Mouse (Mus musculus) forebrain, embryonic 10.5 days (tissue): ENCODE measurements around the gene Mrpl4. TPM values are rescaled to one million over a fixed set of nuclear protein-coding genes. Genes with fewer than 3 reads are reported as not detected.

Experiments used
- DNase-seq: peaks from one replicate; pipeline ENCODE4 v3.0.0-alpha.2; 2017; ENCODE audit warnings: low spot score; ENCODE audit errors: extremely low spot score
- H3K27ac ChIP-seq: fragments of 300-500 bp; sonication (generic); 2 replicates; pipeline ENCODE4 v1.5.1; 2016; ENCODE audit warnings: mild to moderate bottlenecking
- H3K27me3 ChIP-seq: fragments of 300-500 bp; sonication (generic); 2 replicates; pipeline ENCODE4 v1.6.1; 2016; ENCODE audit warnings: mild to moderate bottlenecking; ENCODE audit not compliant: poor library complexity, severe bottlenecking
- H3K36me3 ChIP-seq: fragments of 300-500 bp; sonication (generic); replicated peaks from 2 replicates; pipeline ENCODE4 v1.6.1; 2016; ENCODE audit warnings: mild to moderate bottlenecking, moderate library complexity
- H3K4me1 ChIP-seq: fragments of 300-500 bp; sonication (generic); 2 replicates; pipeline ENCODE4 v1.6.1; 2016
- H3K4me3 ChIP-seq: fragments of 300-500 bp; sonication (generic); 2 replicates; pipeline ENCODE4 v1.5.1; 2016; ENCODE audit warnings: mild to moderate bottlenecking, moderate library complexity
- H3K9me3 ChIP-seq: fragments of 300-500 bp; sonication (generic); 2 replicates; pipeline ENCODE4 v1.6.1; 2016; ENCODE audit warnings: mild to moderate bottlenecking, moderate library complexity
- WGBS: fragments of 180-500 bp; shearing (Covaris S2); methylation state at CpG from one replicate; pipeline ENCODE4 v1.1.7; 2016; 5-methylcytosine and 5-hydroxymethylcytosine counted together
- polyA plus RNA-seq: library from polyadenylated mRNA; unstranded; fragments of >200 nt; fragmentation: Nextera tagmentation; extraction: Ambion mirVana; gene quantifications from 2 replicates; pipeline ENCODE4 v1.2.1, GENCODE M21; 2016

The Mrpl4 gene
- polyA plus RNA-seq, 1 experiment from 2014 or later, result 154 TPM

- Histone ChIP-seq H3K36me3 (peaks cover 3% of the 10 kb centered on the region; the same call in 1 of the 2 replicates), H3K27me3 (peaks cover 10% of the 10 kb centered on the region), H3K9me3 (no peaks in the 10 kb centered on the region), H3K27ac (peak overlapping the region; percentile 89), H3K4me1 (peaks cover 66% of the 10 kb centered on the region), H3K4me3 (peak overlapping the region; percentile 85)
- WGBS, result under 1% methylated on average over 45 of the region's 45 CpGs
- peak; percentile 66 for DNase-seq
These were observed 26.9 kb upstream of the Mrpl4 start for GRCm38 (mm10) chr9:20975431-20976215.

GRCm38 (mm10) chr9:20976216-20976960, 26.1 kb upstream of the Mrpl4 start, which contains the start of gene S1pr2:
Gene S1pr2 (minus strand): TSS chr9:20976781.
- peak within 1 kb of the TSS; percentile 89 for H3K27ac ChIP-seq
- H3K9me3 ChIP-seq, result no peaks in the 10 kb centered on the region
- H3K4me1 ChIP-seq, result peaks cover 63% of the 10 kb centered on the region
- no peaks in the 10 kb centered on the region for H3K36me3 ChIP-seq
- DNase-seq, result peak; percentile 84
- WGBS, result under 1% methylated on average over 47 of the region's 47 CpGs
- peaks cover 10% of the 10 kb centered on the region for H3K27me3 ChIP-seq
- H3K4me3 ChIP-seq, result peak within 1 kb of the TSS; percentile 85

- Histone ChIP-seq H3K27ac (peak overlapping the region; percentile 89), H3K4me1 (peaks cover 56% of the 10 kb centered on the region), H3K9me3 (no peaks in the 10 kb centered on the region), H3K4me3 (peak overlapping the region; percentile 85), H3K27me3 (peaks cover 10% of the 10 kb centered on the region), H3K36me3 (no peaks in the 10 kb centered on the region)
- DNase-seq, result no peak
- 2% methylated on average over 4 of the region's 4 CpGs for WGBS
These were observed 25.4 kb upstream of the Mrpl4 start for GRCm38 (mm10) chr9:20976961-20977689.

DNA sequence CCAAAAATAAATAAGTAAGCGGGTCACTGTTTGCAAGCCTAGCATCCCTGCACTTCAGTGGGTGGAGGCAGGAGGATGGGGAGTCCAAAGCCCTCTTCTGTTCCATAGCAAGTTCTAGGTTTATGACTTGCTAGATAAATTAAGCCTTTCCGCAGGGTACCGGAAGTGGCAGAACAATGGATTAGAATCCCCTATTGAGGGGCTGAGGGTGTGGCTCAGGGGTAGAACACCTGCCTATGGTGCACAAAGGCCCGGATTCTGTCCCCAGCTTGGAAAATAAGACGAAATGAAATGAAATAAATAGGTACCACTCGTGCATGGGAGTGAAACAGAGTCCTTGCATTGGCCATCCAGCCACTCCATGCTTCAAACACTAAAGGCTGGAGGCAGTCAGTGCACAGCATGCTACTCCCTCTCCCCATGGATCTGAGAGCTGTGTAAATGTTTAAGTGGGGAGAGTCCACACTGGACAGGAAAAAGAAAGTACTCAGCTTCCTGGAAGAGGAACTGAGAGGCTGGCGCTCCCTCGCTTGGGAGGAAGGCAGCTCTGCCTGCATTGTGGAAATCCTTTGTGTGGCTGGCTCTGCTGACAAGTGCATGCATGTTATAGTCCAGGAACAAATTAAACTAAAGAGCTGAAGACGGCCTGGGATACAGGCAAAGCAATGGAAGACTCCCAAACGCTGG, 24.0 kb upstream of the Mrpl4 start:
- peaks cover 47% of the 10 kb centered on the region for H3K4me1 ChIP-seq

GRCm38 (mm10) chr9:20979181-20979580, 23.4 kb upstream of the Mrpl4 start:
- H3K4me1 ChIP-seq, result peaks cover 43% of the 10 kb centered on the region
- H3K9me3 ChIP-seq, result no peaks in the 10 kb centered on the region
- WGBS, result 71% methylated on average over 5 of the region's 5 CpGs
- no peaks in the 10 kb centered on the region for H3K36me3 ChIP-seq
- no peak overlapping the region for H3K4me3 ChIP-seq
- DNase-seq, result no peak
- H3K27me3 ChIP-seq, result peaks cover 10% of the 10 kb centered on the region
- no peak overlapping the region for H3K27ac ChIP-seq

More for the DNA sequence above, 24.0 kb upstream of the Mrpl4 start:
- 68% methylated on average over 10 of the region's 10 CpGs for WGBS
- no peak for DNase-seq
- Histone ChIP-seq H3K4me3 (no peak overlapping the region), H3K27me3 (peaks cover 10% of the 10 kb centered on the region), H3K27ac (no peak overlapping the region), H3K9me3 (no peaks in the 10 kb centered on the region), H3K36me3 (no peaks in the 10 kb centered on the region)

DNA sequence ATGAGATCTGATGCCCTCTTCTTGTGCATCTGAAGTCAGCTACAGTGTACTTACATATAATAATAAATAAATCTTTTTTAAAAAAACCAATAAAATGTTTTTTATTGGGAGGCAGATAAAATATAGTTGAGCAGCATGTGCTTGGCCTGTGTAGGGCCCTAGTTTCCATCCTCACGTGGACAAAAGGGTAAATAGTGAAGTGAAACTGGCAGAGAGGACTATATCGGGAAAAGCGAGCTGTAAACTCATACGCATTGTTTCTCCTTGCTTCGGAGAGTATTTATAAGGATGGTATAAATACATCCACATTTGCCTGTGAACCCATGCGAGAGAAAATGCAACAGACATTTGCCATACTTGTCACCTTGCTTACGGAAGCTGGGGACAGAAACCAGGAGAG, 22.8 kb upstream of the Mrpl4 start:
- Histone ChIP-seq H3K4me1 (peaks cover 38% of the 10 kb centered on the region), H3K9me3 (no peaks in the 10 kb centered on the region), H3K27ac (no peak overlapping the region), H3K27me3 (peaks cover 5% of the 10 kb centered on the region), H3K36me3 (no peaks in the 10 kb centered on the region), H3K4me3 (no peak overlapping the region)
- DNase-seq, result no peak
- 94% methylated on average over 7 of the region's 7 CpGs for WGBS

DNA sequence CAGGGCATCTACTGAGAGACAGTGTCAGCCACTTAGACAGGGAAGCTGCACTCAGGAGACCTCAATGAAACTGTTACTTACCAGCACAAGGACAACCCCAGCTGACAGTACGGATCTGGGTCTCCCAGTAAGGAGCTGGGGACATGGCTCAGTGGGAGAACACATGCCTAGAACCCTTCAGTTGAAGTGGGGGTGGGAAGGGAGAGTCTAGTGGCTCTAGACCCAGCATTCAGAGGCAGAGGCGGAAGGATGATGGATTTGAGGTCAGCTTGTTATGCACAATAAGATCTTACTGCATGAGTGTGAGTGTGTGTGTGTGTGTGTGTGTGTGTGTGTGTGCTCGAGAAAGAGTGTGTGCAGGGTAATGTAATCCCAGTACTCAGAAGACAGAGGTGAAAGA, 20.4 kb upstream of the Mrpl4 start:
- Histone ChIP-seq H3K36me3 (no peaks in the 10 kb centered on the region), H3K4me1 (peaks cover 16% of the 10 kb centered on the region), H3K27ac (no peak overlapping the region), H3K27me3 (0 out of 2 replicates have a peak, but pooled peaks cover 5% of the 10 kb centered on the region), H3K9me3 (no peaks in the 10 kb centered on the region), H3K4me3 (no peak overlapping the region)
- WGBS, result 77% methylated on average over 3 of the region's 3 CpGs
- DNase-seq, result no peak

- Histone ChIP-seq H3K4me1 (peaks cover 15% of the 10 kb centered on the region), H3K4me3 (no peak overlapping the region), H3K27ac (no peak overlapping the region), H3K27me3 (peaks cover 10% of the 10 kb centered on the region; the same call in 1 of the 2 replicates), H3K36me3 (no peaks in the 10 kb centered on the region), H3K9me3 (no peaks in the 10 kb centered on the region)
- 65% methylated on average over 5 of the region's 5 CpGs for WGBS
- DNase-seq, result no peak
These were observed 19.4 kb upstream of the Mrpl4 start for GRCm38 (mm10) chr9:20983169-20983568.

- no peak overlapping the region for H3K27ac ChIP-seq
- DNase-seq, result no peak
- 69% methylated on average over 15 of the region's 15 CpGs for WGBS
These were observed 15.4 kb upstream of the Mrpl4 start for GRCm38 (mm10) chr9:20986952-20987686.

DNA sequence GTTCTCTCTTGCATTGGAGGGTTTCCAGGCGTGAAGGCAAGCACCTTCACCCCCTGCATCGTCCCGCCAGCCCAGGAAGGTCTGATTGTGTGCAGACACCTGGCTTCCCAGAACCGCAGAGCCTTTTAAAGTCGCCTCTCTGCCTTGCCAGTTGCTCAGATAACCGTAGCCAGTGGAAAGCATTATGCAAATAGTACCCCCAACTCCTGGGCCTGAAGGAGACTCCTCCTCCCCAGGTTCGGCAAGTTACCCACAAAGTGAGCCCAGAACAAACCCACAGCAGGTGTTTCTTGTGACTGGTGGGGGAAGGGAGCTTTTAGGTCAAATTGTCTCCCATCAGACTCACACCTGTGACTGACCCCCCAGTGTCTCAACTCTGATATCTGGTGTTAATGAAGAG, 14.6 kb upstream of the Mrpl4 start:
- Histone ChIP-seq H3K9me3 (no peaks in the 10 kb centered on the region), H3K27ac (no peak overlapping the region), H3K36me3 (no peaks in the 10 kb centered on the region), H3K4me3 (no peak overlapping the region), H3K4me1 (peaks cover 15% of the 10 kb centered on the region), H3K27me3 (peaks cover 30% of the 10 kb centered on the region)
- 17% methylated on average over 7 of the region's 7 CpGs for WGBS
- no peak for DNase-seq

More at GRCm38 (mm10) chr9:20986952-20987686, 15.4 kb upstream of the Mrpl4 start:
- peaks cover 30% of the 10 kb centered on the region for H3K27me3 ChIP-seq
- no peak overlapping the region for H3K4me3 ChIP-seq
- H3K9me3 ChIP-seq, result no peaks in the 10 kb centered on the region
- H3K4me1 ChIP-seq, result peaks cover 15% of the 10 kb centered on the region
- no peaks in the 10 kb centered on the region for H3K36me3 ChIP-seq

- peak overlapping the region; percentile 11 for H3K4me3 ChIP-seq
- H3K27ac ChIP-seq, result peak overlapping the region; percentile 41
- H3K36me3 ChIP-seq, result no peaks in the 10 kb centered on the region
- H3K27me3 ChIP-seq, result peaks cover 30% of the 10 kb centered on the region
- peaks cover 8% of the 10 kb centered on the region for H3K4me1 ChIP-seq
- WGBS, result 5% methylated on average over 10 of the region's 10 CpGs
- peak; percentile 31 for DNase-seq
- no peaks in the 10 kb centered on the region for H3K9me3 ChIP-seq
These were observed 11.7 kb upstream of the Mrpl4 start for GRCm38 (mm10) chr9:20990861-20991260.
